Mouse (Mus musculus) ES-Bruce4 (cell line): ENCODE results near the gene Prkce. TPM values are rescaled to one million over a fixed set of nuclear protein-coding genes. Genes with fewer than 3 reads are reported as not detected.

Source experiments
- H3K27ac ChIP-seq: 2 replicates; pipeline ENCODE4 v1.5.1; 2012; ENCODE audit warnings: low read length, inconsistent platforms; ENCODE audit not compliant: insufficient read depth
- H3K27me3 ChIP-seq: 2 replicates; pipeline ENCODE4 v1.6.1; 2012; ENCODE audit warnings: mild to moderate bottlenecking, low read length, inconsistent platforms; ENCODE audit not compliant: control insufficient read depth, poor library complexity, insufficient read depth, severe bottlenecking
- H3K36me3 ChIP-seq: 2 replicates; pipeline ENCODE4 v1.6.1; 2012; ENCODE audit warnings: inconsistent platforms, mild to moderate bottlenecking, low read length, moderate library complexity; ENCODE audit not compliant: control insufficient read depth, poor library complexity, insufficient read depth, severe bottlenecking
- H3K4me1 ChIP-seq: one replicate; pipeline ENCODE4 v1.8.1; 2011; ENCODE audit warnings: low read length; ENCODE audit not compliant: control insufficient read depth, insufficient read depth
- H3K4me3 ChIP-seq: 2 replicates; pipeline ENCODE4 v1.5.1; 2011; ENCODE audit warnings: low read depth, mild to moderate bottlenecking, low read length
- H3K9ac ChIP-seq: 2 replicates; pipeline ENCODE4 v1.6.1; 2012; ENCODE audit warnings: low read depth, mild to moderate bottlenecking, inconsistent platforms; ENCODE audit not compliant: poor library complexity, severe bottlenecking
- H3K9me3 ChIP-seq: replicated peaks from 2 replicates; pipeline ENCODE4 v1.6.1; 2012; ENCODE audit warnings: mild to moderate bottlenecking, low read length, inconsistent platforms; ENCODE audit not compliant: control insufficient read depth, poor library complexity, insufficient read depth, severe bottlenecking
- CTCF ChIP-seq: IDR thresholded peaks from one replicate; pipeline ENCODE4 v1.8.1; 2011; ENCODE audit warnings: low read depth, low read length
- EP300 ChIP-seq: IDR thresholded peaks from 2 replicates; pipeline ENCODE4 v1.6.1; 2011; ENCODE audit warnings: low read depth, low read length; ENCODE audit not compliant: insufficient read depth
- POLR2A ChIP-seq: IDR thresholded peaks from one replicate; pipeline ENCODE4 v1.8.1; 2011; ENCODE audit warnings: low read length; ENCODE audit not compliant: insufficient read depth
- polyA plus RNA-seq: library from polyadenylated mRNA; stranded (reverse); fragments of >200 nt; gene quantifications from 2 replicates; pipeline ENCODE4 v1.2.4, GENCODE M21; 2011; ENCODE audit warnings: low read depth; ENCODE audit not compliant: missing spikeins, insufficient read depth, insufficient read length

Gene Prkce
- polyA plus RNA-seq, 1 experiment, result 4.3 TPM

GRCm38 (mm10) chr17:86434781-86435180 lies 267.2 kb downstream of the Prkce start:
- TF ChIP-seq EP300 (no peak), POLR2A (no peak), CTCF (no peak)
- Histone ChIP-seq H3K36me3 (no peaks in the 10 kb centered on the region), H3K4me1 (no peaks in the 10 kb centered on the region), H3K9ac (no peak overlapping the region), H3K4me3 (no peak overlapping the region), H3K9me3 (no peaks in the 10 kb centered on the region), H3K27ac (no peak overlapping the region), H3K27me3 (no peaks in the 10 kb centered on the region)

GRCm38 (mm10) chr17:86435570-86435969 lies 268.0 kb downstream of the Prkce start:
- TF ChIP-seq EP300 (no peak), POLR2A (no peak), CTCF (no peak)
- Histone ChIP-seq H3K9me3 (no peaks in the 10 kb centered on the region), H3K4me1 (no peaks in the 10 kb centered on the region), H3K9ac (no peak overlapping the region), H3K36me3 (no peaks in the 10 kb centered on the region), H3K4me3 (no peak overlapping the region), H3K27ac (no peak overlapping the region), H3K27me3 (no peaks in the 10 kb centered on the region)

- Histone ChIP-seq H3K27ac (no peak overlapping the region), H3K9ac (no peak overlapping the region), H3K36me3 (no peaks in the 10 kb centered on the region), H3K27me3 (no peaks in the 10 kb centered on the region), H3K9me3 (no peaks in the 10 kb centered on the region), H3K4me1 (no peaks in the 10 kb centered on the region), H3K4me3 (no peak overlapping the region)
- TF ChIP-seq EP300 (no peak), CTCF (no peak), POLR2A (no peak)
Observed at GRCm38 (mm10) chr17:86435984-86436383, 268.4 kb downstream of the Prkce start.

- TF ChIP-seq EP300 (no peak), POLR2A (no peak)
Observed at GRCm38 (mm10) chr17:86436583-86437370, 269.2 kb downstream of the Prkce start.

GRCm38 (mm10) chr17:86437516-86438277 lies 270.1 kb downstream of the Prkce start:
- H3K27me3 ChIP-seq, result no peaks in the 10 kb centered on the region
- H3K36me3 ChIP-seq, result no peaks in the 10 kb centered on the region
- H3K27ac ChIP-seq, result no peak overlapping the region
- H3K9me3 ChIP-seq, result no peaks in the 10 kb centered on the region
- H3K4me3 ChIP-seq, result no peak overlapping the region
- no peak for TF ChIP-seq EP300
- TF ChIP-seq POLR2A, result no peak
- no peak for TF ChIP-seq CTCF
- no peak overlapping the region for H3K9ac ChIP-seq
- H3K4me1 ChIP-seq, result no peaks in the 10 kb centered on the region

More at GRCm38 (mm10) chr17:86436583-86437370, 269.2 kb downstream of the Prkce start:
- Histone ChIP-seq H3K9me3 (no peaks in the 10 kb centered on the region), H3K9ac (no peak overlapping the region), H3K27me3 (no peaks in the 10 kb centered on the region), H3K4me3 (no peak overlapping the region), H3K27ac (no peak overlapping the region), H3K36me3 (no peaks in the 10 kb centered on the region), H3K4me1 (no peaks in the 10 kb centered on the region)

GRCm38 (mm10) chr17:86438278-86438661 lies 270.7 kb downstream of the Prkce start:
- no peak overlapping the region for H3K4me3 ChIP-seq
- H3K36me3 ChIP-seq, result no peaks in the 10 kb centered on the region
- no peaks in the 10 kb centered on the region for H3K4me1 ChIP-seq
- no peaks in the 10 kb centered on the region for H3K9me3 ChIP-seq
- H3K27ac ChIP-seq, result no peak overlapping the region
- H3K27me3 ChIP-seq, result no peaks in the 10 kb centered on the region
- H3K9ac ChIP-seq, result no peak overlapping the region
- TF ChIP-seq POLR2A (no peak), EP300 (no peak), CTCF (no peak)
